Mouse (Mus musculus) embryo, embryonic 9.5 days (tissue): ENCODE data around the gene Clasp1.

Experiments used
- DNase-seq: peaks from one replicate; pipeline ENCODE4 v3.0.0-alpha.2; 2017; ENCODE audit errors: extremely low spot score

The Clasp1 gene

DNA sequence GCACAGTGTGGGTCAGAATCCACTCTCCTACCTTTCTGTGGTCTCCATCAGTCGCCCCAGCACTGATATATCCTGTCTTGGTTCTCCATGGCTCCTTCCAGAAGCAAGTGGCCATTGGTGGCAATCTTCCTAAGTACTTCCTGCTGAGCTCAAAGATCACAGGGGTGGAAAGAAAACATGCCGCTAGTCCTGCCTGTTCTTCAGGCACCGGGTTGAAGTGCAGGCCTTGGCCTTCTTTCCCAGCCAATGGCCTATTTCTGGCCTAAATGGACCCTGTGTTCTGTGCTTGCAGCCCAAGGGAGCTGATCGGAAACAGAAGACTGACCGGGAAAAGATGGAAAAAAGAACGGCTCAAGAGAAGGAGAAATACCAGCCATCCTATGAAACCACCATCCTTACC lies 269.9 kb downstream of the Clasp1 start:
- DNase-seq, result no peak

DNA sequence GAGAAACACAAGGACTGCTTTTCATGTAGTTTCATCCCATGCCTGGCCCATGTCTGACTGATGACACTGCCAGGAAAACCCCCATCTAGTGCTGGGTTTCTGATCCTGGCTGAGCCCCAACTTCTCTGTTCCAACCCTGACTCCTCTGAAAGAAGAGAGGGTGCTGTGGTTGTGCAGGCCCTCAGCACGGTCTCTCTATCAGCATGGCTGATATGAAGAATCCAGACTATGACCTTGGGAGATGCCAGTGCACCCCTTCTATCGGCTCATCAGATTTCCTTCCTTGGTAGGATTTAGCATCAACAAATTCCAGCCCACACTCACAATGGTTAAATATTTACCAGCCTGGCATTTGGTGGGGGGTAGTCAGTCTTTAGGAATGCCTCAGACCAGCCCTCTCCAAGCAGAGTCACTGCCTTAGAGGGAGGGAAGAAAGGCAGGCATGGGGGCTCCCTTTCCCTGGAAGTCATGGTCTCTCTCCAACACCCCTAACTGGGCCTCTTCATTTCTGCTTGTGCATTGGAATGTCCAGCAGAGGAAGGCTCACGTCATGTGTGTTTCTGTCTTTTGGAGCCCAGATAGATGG lies 272.1 kb downstream of the Clasp1 start:
- no peak for DNase-seq
